Mouse (Mus musculus) lung, embryonic 14.5 days (tissue): ENCODE data around the gene Nfia. TPM values are rescaled to one million over a fixed set of nuclear protein-coding genes. Genes with fewer than 3 reads are reported as not detected.

Source experiments
- ATAC-seq: fragments of 200-750 bp; cut with Nextera tagmentation; 2 replicates; pipeline ENCODE4 v1.8.0; 2017; ENCODE audit warnings: mild to moderate bottlenecking, moderate TSS enrichment, moderate library complexity; ENCODE audit not compliant: insufficient read depth
- DNase-seq: peaks from one replicate; pipeline ENCODE4 v3.0.0-alpha.2; 2015
- H3K27ac ChIP-seq: fragments of 300-500 bp; sonication (generic); 2 replicates; pipeline ENCODE4 v1.5.1; 2014; ENCODE audit warnings: low read depth, mild to moderate bottlenecking, moderate library complexity
- H3K27me3 ChIP-seq: fragments of 300-500 bp; sonication (generic); 2 replicates; pipeline ENCODE4 v1.6.1; 2014; ENCODE audit warnings: low read length, control low read depth; ENCODE audit not compliant: insufficient read depth
- H3K36me3 ChIP-seq: fragments of 300-500 bp; sonication (generic); 2 replicates; pipeline ENCODE4 v1.6.1; 2014; ENCODE audit warnings: control low read depth; ENCODE audit not compliant: insufficient read depth
- H3K4me1 ChIP-seq: fragments of 300-500 bp; sonication (generic); 2 replicates; pipeline ENCODE4 v1.6.1; 2014; ENCODE audit warnings: antibody characterized with exemption, control low read depth; ENCODE audit not compliant: insufficient read depth
- H3K4me2 ChIP-seq: fragments of 300-500 bp; sonication (generic); 2 replicates; pipeline ENCODE4 v1.6.1; 2014; ENCODE audit warnings: mild to moderate bottlenecking
- H3K4me3 ChIP-seq: fragments of 300-500 bp; sonication (generic); 2 replicates; pipeline ENCODE4 v1.5.1; 2014; ENCODE audit warnings: low read depth, low read length
- H3K9ac ChIP-seq: fragments of 300-500 bp; sonication (generic); 2 replicates; pipeline ENCODE4 v1.6.1; 2014
- H3K9me3 ChIP-seq: fragments of 300-500 bp; sonication (generic); 2 replicates; pipeline ENCODE4 v1.6.1; 2016; ENCODE audit warnings: low read depth, low read length, control low read depth
- CTCF ChIP-seq: IDR thresholded peaks from 2 replicates; pipeline ENCODE4 v1.5.1; 2016; ENCODE audit warnings: antibody characterized with exemption, low read depth
- whole genome bisulfite sequencing: fragments of 180-500 bp; shearing (Covaris S2); extraction: QIAGEN DNeasy Blood & Tissue Kit; methylation state at CpG from one replicate; pipeline ENCODE4 v1.1.7; 2014; 5-methylcytosine and 5-hydroxymethylcytosine counted together
- polyA plus RNA-seq: library from polyadenylated mRNA; unstranded; fragments of >200 nt; fragmentation: Nextera tagmentation; extraction: Ambion mirVana; gene quantifications from 2 replicates; pipeline ENCODE4 v1.2.1, GENCODE M21; 2014

Gene Nfia
- polyA plus RNA-seq, 1 experiment from 2014 or later = 48.2 TPM

- no peak overlapping the region for H3K4me2 ChIP-seq
- WGBS = 78% methylated on average over 3 of the region's 3 CpGs
- H3K4me3 ChIP-seq = no peak overlapping the region
- DNase-seq (no peak), ATAC-seq (no peak)
- no peaks in the 10 kb centered on the region for H3K27me3 ChIP-seq
- no peak overlapping the region for H3K9ac ChIP-seq
- no peak overlapping the region for H3K27ac ChIP-seq
- H3K36me3 ChIP-seq = no peaks in the 10 kb centered on the region
- TF ChIP-seq CTCF = no peak
- H3K9me3 ChIP-seq = no peaks in the 10 kb centered on the region
- H3K4me1 ChIP-seq = no peaks in the 10 kb centered on the region
These were observed 385.4 kb downstream of the Nfia start for GRCm38 (mm10) chr4:98157921-98158320.

- Histone ChIP-seq H3K4me1 (no peaks in the 10 kb centered on the region), H3K9me3 (no peaks in the 10 kb centered on the region), H3K27ac (no peak overlapping the region), H3K27me3 (no peaks in the 10 kb centered on the region), H3K4me3 (no peak overlapping the region), H3K36me3 (no peaks in the 10 kb centered on the region), H3K9ac (no peak overlapping the region), H3K4me2 (no peak overlapping the region)
- 56% methylated on average over 3 of the region's 3 CpGs for WGBS
- TF ChIP-seq CTCF = no peak
- DNase-seq = no peak
- no peak for ATAC-seq
These were observed 393.8 kb downstream of the Nfia start for GRCm38 (mm10) chr4:98166379-98166778.

Other genes starting within 250 kb of the Nfia start
- gene E130114P18Rik, start 5.3 kb downstream of the Nfia start, polyA plus RNA-seq = 0.84 and 0.85 TPM in 2 replicates